Mouse (Mus musculus) embryonic facial prominence, embryonic 11.5 days (tissue): ENCODE results near the gene Il1f10. TPM values are rescaled to one million over a fixed set of nuclear protein-coding genes. Genes with fewer than 3 reads are reported as not detected.

Source experiments
- ATAC-seq: fragments of 200-750 bp; cut with Nextera tagmentation; replicated peaks from 2 replicates; pipeline ENCODE4 v1.8.0; 2017; ENCODE audit warnings: low read depth; ENCODE audit not compliant: insufficient number of reproducible peaks, low FRiP score, low TSS enrichment
- DNase-seq: peaks from one replicate; pipeline ENCODE4 v3.0.0-alpha.2; 2015; ENCODE audit warnings: low spot score
- H3K27ac ChIP-seq: fragments of 300-500 bp; sonication (generic); replicated peaks from 2 replicates; pipeline ENCODE4 v1.5.1; 2014; ENCODE audit warnings: mild to moderate bottlenecking, low read depth, low read length, control low read depth
- H3K27me3 ChIP-seq: fragments of 300-500 bp; sonication (generic); 2 replicates; pipeline ENCODE4 v1.6.1; 2014; ENCODE audit warnings: mild to moderate bottlenecking, low read length, moderate library complexity, mixed read lengths; ENCODE audit not compliant: control insufficient read depth, insufficient read depth
- H3K36me3 ChIP-seq: fragments of 300-500 bp; sonication (generic); replicated peaks from 2 replicates; pipeline ENCODE4 v1.6.1; 2014; ENCODE audit warnings: low read depth, mild to moderate bottlenecking, low read length, moderate library complexity, mixed read lengths; ENCODE audit not compliant: control insufficient read depth, insufficient read depth
- H3K4me1 ChIP-seq: fragments of 300-500 bp; sonication (generic); 2 replicates; pipeline ENCODE4 v1.6.1; 2014; ENCODE audit warnings: low read length, mixed read lengths; ENCODE audit not compliant: control insufficient read depth, insufficient read depth
- H3K4me2 ChIP-seq: fragments of 300-500 bp; sonication (generic); 2 replicates; pipeline ENCODE4 v1.6.1; 2014; ENCODE audit warnings: low read depth, mild to moderate bottlenecking, control low read depth, low read length, moderate library complexity
- H3K4me3 ChIP-seq: fragments of 300-500 bp; sonication (generic); 2 replicates; pipeline ENCODE4 v1.5.1; 2014; ENCODE audit warnings: low read depth, low read length, control low read depth
- H3K9ac ChIP-seq: fragments of 300-500 bp; sonication (generic); replicated peaks from 2 replicates; pipeline ENCODE4 v1.6.1; 2014; ENCODE audit warnings: mild to moderate bottlenecking, control low read depth, low read length
- H3K9me3 ChIP-seq: fragments of 300-500 bp; sonication (generic); replicated peaks from 2 replicates; pipeline ENCODE4 v1.6.1; 2016; ENCODE audit warnings: mild to moderate bottlenecking, low read length, inconsistent platforms, mixed read lengths; ENCODE audit not compliant: control insufficient read depth
- WGBS: fragments of 180-500 bp; shearing (Covaris S2); extraction: QIAGEN DNeasy Blood & Tissue Kit; methylation state at CpG from one replicate; pipeline ENCODE4 v1.1.7; 2014; 5-methylcytosine and 5-hydroxymethylcytosine counted together
- polyA plus RNA-seq: library from polyadenylated mRNA; unstranded; fragments of >200 nt; fragmentation: Nextera tagmentation; extraction: Ambion mirVana; gene quantifications from 2 replicates; pipeline ENCODE4 v1.2.1, GENCODE M21; 2014

The Il1f10 gene
- polyA plus RNA-seq, 1 experiment from 2014 or later = not detected

- no peak for ATAC-seq
- Histone ChIP-seq H3K27ac (no peak overlapping the region), H3K36me3 (no peaks in the 10 kb centered on the region), H3K9ac (no peak overlapping the region), H3K9me3 (no peaks in the 10 kb centered on the region), H3K4me1 (no peaks in the 10 kb centered on the region), H3K27me3 (no peaks in the 10 kb centered on the region), H3K4me3 (no peak overlapping the region), H3K4me2 (no peak overlapping the region)
- 85% methylated on average over 1 of the region's 1 CpGs for WGBS
- no peak for DNase-seq
Measured at GRCm38 (mm10) chr2:24316919-24317318, 25.9 kb downstream of the Il1f10 start.

- Histone ChIP-seq H3K9ac (no peak overlapping the region), H3K9me3 (no peaks in the 10 kb centered on the region), H3K4me1 (no peaks in the 10 kb centered on the region), H3K27me3 (no peaks in the 10 kb centered on the region), H3K4me2 (no peak overlapping the region), H3K4me3 (no peak overlapping the region), H3K36me3 (no peaks in the 10 kb centered on the region), H3K27ac (no peak overlapping the region)
- ATAC-seq (no peak), DNase-seq (no peak)
- 78% methylated on average over 4 of the region's 4 CpGs for WGBS
Measured at GRCm38 (mm10) chr2:24317919-24318598, 27.1 kb downstream of the Il1f10 start.

GRCm38 (mm10) chr2:24335333-24335732 lies 44.3 kb downstream of the Il1f10 start:
- Histone ChIP-seq H3K27me3 (no peaks in the 10 kb centered on the region), H3K4me2 (no peak overlapping the region), H3K27ac (no peak overlapping the region), H3K4me1 (no peaks in the 10 kb centered on the region), H3K9me3 (no peaks in the 10 kb centered on the region), H3K36me3 (no peaks in the 10 kb centered on the region), H3K4me3 (no peak overlapping the region), H3K9ac (no peak overlapping the region)
- no peak for DNase-seq
- no peak for ATAC-seq
- 49% methylated on average over 3 of the region's 3 CpGs for WGBS

- 70% methylated on average over 2 of the region's 2 CpGs for WGBS
- ATAC-seq (no peak), DNase-seq (no peak)
- Histone ChIP-seq H3K36me3 (no peaks in the 10 kb centered on the region), H3K9ac (no peak within 1 kb of the TSS), H3K27ac (no peak within 1 kb of the TSS), H3K27me3 (no peaks in the 10 kb centered on the region), H3K4me1 (no peaks in the 10 kb centered on the region), H3K9me3 (no peaks in the 10 kb centered on the region), H3K4me2 (no peak within 1 kb of the TSS), H3K4me3 (no peak within 1 kb of the TSS)
Measured at GRCm38 (mm10) chr2:24336545-24336944, 45.5 kb downstream of the Il1f10 start, which contains the start of gene Il1rn. TSS of gene Il1rn (plus strand) at chr2:24336853.

- H3K4me2 ChIP-seq = no peak overlapping the region
- H3K9me3 ChIP-seq = no peaks in the 10 kb centered on the region
- H3K4me1 ChIP-seq = no peaks in the 10 kb centered on the region
- no peaks in the 10 kb centered on the region for H3K27me3 ChIP-seq
- WGBS = 65% methylated on average over 3 of the region's 3 CpGs
- no peak overlapping the region for H3K4me3 ChIP-seq
- H3K27ac ChIP-seq = no peak overlapping the region
- H3K36me3 ChIP-seq = no peaks in the 10 kb centered on the region
- no peak overlapping the region for H3K9ac ChIP-seq
- DNase-seq (no peak), ATAC-seq (no peak)
Measured at GRCm38 (mm10) chr2:24341395-24341885, 50.4 kb downstream of the Il1f10 start.

Other genes starting within 250 kb of the Il1f10 start
- gene Hnmt, start 241.8 kb upstream of the Il1f10 start, polyA plus RNA-seq = 2.1 and 2.3 TPM in 2 replicates
- not detected in 2 replicates for gene Tbpl2, start 194.6 kb upstream of the Il1f10 start, polyA plus RNA-seq
- not detected in 2 replicates for gene Il1f8, start 138.0 kb upstream of the Il1f10 start, polyA plus RNA-seq
- not detected in 2 replicates for gene Il1f9, start 104.7 kb upstream of the Il1f10 start, polyA plus RNA-seq
- not detected in 2 replicates for gene Il1f6, start 75.8 kb upstream of the Il1f10 start, polyA plus RNA-seq
- 0.20 TPM in 1 of 2 replicates, not detected in the other for gene Il1f5, start 14.2 kb upstream of the Il1f10 start, polyA plus RNA-seq
- not detected in 2 replicates for gene Il1rn, start 45.7 kb downstream of the Il1f10 start, polyA plus RNA-seq
- gene Psd4, start 76.4 kb downstream of the Il1f10 start, polyA plus RNA-seq = 1.3 and 1.6 TPM in 2 replicates
- 0.98 and 1.6 TPM in 2 replicates for gene Pax8, start 184.4 kb downstream of the Il1f10 start, polyA plus RNA-seq